Mouse (Mus musculus): Measurements from ENCODE around the gene Ikzf3.

Gene Ikzf3

DNA sequence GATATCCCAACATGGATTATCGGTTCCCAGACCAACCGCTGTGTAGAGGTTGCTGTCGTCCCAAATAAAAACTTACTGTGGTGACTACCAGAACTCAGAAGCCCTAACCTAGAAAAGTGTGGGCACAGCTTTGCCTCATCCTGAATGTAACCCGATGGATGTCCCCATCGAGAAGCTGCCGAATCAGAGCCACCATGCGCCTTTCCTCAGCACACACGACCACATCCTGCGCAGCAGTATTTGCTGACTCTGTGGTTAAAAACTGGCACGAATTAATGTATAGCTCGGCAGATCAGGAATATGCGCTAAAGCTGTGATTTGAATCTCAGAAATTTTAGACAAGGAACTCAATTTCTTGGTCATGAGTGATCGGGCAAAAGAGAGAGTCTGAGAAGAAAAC, 33.0 kb downstream of the Ikzf3 start:
- no peak for DNase-seq (ENCODE audit: low read depth, low spot score)

DNA sequence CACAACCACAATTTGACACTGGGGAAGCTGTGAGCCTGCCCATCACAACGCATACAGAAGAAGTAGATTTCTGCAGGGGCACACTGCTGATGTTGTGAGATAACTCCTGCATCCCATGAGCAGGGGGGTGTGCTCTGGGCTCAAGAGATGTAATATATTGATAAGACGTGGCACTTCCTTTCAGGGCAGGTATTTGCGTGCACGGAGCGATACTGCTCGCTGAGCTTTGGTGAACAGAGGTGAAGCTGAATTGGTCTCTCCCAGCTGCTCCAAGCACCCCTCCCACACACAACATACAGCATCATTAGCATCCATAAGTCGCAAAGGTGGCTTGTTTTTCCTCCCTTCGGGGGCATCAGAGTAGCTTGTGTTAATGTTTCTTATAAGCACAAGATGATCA, 35.7 kb downstream of the Ikzf3 start:
- no peak for DNase-seq (ENCODE audit: low read depth, low spot score)

DNA sequence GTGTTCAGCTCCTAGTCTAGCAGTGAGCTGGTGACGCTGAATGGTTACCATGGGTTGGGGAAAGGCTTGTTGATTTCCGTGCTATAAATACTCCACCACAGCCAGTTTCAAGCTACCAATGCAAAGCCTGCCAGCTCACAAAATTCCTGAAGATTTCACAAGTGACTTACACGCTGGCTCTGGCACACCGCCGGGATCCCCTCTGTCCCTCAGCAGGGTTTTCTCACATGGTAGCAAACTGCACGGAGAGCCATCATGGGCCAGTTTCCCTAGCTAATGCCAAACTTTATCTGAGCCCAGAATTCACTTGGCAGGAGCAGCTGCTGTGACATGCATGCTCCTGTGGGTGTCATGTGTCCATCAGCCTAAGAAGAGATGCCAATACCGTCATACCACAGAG, 36.4 kb downstream of the Ikzf3 start:
- DNase-seq (ENCODE audit: low read depth, low spot score), result no peak

DNA sequence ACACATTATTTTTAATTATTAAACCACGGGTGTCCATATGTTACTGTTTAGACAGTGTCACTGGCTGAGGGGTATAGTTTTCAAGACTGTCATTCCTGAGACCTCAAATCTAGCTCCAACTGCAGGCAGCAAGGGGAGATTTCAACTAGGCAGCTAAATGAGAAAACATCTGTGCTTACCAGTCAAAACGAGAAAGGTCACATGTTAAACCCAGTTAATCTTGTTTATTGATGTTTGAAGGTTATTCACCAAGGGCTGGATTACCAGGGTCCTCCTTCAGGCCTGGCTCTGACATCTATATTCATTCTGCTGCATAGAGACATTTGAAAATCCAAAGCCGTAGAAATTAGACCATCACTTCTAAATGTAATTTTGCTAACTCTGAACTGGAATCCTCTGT, 40.9 kb downstream of the Ikzf3 start:
- DNase-seq (ENCODE audit: low read depth, low spot score), result no peak

DNA sequence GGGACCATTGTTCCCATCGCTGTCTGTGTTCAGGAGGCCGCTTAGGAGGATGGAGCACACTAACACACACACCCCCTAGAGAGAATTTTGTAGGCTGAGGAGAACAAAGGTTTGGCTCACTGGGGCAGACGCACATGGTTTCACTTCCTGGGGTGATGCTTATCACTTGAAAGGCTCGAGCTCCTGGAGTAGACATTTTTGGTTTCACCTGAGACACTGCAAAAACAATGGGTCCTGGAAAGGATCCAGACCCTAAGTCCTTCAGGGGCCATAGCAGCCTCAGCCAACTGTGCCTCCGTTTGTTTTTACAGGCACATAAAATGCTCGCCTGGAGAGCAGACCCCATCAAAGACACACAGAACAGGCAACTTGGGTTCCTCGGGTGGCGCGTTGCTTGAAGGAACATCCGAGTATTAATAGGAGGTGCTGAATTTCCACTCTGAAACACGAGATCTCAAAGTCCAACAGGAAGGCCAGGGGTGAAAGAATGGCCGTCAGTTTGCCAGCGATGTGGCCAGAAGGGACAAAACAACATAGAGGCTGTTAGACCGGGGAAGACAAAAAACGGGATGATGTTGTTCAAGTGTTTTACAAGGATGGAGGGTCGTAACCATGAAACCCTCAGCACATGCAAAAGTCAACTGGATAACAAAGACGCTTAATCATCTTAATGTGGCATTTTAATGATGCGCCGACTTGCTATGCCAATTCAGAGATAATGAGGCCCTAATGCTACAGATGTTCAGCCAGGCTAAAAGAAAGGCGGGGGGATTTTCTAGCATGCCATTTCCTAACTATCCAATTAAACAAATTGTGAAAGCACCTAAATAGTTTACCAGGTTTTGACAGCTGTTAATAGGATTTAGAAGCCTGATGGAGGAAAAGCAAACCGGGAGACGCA, 48.2 kb downstream of the Ikzf3 start:
- DNase-seq (ENCODE audit: low read depth, low spot score), result no peak

DNA sequence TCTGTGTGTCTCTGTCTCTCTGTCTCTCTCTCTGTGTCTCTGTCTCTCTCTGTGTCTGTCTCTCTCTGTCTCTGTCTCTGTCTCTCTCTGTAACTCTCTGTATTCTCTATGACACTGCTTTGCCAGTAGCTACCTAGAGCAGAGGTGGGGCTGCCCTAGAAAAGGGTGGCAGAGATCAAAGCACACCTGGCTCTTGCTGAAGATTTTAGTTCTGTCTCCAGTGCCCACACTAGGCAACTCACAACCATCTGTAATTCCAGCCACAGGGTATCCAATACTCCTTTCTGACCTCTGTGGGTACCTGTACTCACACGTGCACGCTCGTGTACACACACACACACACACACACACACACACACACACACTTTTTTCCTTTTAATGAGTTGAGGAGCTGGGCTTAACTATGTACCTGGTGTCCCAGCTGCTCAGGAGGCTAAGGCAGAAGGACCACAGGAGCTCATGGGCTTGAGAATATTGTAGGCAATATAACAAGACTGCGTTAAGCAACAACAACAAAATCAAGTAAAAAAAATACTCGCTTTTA, 50.6 kb downstream of the Ikzf3 start:
- DNase-seq (ENCODE audit: low read depth, low spot score), result no peak

DNA sequence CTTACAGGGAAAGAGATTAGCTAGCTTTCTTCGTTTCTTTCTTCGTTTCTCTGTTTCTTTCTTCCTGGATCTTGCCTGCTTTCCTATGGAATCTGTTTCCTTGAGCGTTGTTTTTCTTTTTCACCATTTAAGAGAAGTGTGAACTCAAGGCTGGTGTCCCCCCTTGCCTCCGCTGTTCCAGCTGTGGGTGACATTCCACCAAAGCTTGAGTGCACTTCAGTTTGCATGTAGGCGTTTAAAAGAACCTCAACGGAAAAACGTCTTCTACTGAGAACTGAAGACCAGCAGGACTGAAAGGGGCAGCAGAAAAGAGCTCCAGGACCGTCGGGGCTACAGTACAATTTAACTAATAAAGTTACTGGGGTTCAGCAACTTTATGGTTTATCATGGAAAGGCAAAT, 52.4 kb downstream of the Ikzf3 start:
- no peak for DNase-seq (ENCODE audit: low read depth, low spot score)

DNA sequence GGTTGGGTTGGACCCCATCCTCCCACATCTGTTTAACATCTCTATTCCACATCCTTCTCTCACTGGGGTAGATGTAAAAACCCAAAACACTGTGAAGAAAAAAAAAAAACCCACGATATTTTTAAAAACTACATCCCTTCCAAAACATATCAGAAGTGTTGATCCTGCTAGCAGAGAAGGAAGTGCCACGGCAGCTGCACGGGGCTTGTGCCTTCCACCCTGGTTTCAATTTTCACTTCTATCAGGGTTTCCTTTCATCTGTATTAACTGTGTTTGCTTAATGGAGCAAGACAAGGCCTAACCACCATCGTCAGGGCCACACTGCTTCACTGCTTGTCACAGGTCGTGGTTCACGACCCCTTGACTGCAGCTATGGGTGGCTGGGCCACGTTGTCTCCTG, 52.9 kb downstream of the Ikzf3 start:
- DNase-seq (ENCODE audit: low read depth, low spot score), result no peak

DNA sequence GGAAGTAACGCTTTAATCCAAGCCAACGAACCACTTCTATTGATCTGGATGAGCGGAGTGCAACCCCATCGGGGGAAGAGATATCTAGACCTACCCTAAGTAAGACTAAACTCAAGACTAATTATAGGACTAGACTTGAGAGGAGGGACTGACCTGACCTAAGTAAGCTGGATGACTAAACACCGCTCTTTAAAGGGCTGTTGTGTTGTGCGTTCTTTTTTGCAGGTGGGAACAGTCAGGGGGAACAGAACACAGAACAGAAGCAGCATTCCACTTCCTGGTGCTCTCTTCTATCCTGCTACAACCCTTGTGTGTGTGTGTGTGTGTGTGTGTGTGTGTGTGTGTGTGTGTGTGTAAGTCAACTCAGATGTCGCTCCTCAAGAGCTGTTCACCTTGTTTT, 54.3 kb downstream of the Ikzf3 start:
- no peak for DNase-seq (ENCODE audit: low read depth, low spot score)

DNA sequence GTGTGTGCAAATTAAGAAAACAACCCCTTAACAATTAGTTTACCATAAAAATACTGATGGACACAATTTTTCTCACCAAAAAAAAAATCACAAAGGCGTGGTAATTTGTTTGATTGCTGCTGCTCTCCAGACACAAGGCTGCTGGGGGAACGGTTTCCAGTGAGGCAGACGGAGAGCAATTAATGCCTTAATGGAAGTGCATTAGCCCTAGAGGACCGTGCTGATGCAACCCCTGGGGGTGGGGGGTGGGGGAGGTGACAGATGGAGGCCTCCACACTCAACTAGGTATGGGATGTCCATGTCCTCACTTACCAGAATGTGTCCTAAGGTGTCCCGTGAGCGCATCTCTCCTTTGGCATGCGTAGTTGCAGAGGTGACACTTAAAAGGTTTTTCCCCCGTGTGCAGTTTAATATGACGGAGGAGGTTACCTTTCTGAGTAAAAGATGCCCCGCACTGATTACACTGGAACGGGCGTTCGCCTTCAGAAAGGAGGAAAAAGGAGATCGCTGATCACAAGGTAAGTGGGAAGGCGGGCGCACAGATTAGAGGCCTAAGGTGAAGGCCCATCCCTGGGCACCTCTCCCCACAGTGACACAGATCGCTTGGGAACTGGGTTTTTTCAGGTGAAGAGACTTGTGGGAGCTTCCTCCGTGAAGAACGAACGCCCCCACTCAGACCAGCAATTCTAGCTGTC, 57.1 kb downstream of the Ikzf3 start:
- no peak for DNase-seq (ENCODE audit: low read depth, low spot score)

DNA sequence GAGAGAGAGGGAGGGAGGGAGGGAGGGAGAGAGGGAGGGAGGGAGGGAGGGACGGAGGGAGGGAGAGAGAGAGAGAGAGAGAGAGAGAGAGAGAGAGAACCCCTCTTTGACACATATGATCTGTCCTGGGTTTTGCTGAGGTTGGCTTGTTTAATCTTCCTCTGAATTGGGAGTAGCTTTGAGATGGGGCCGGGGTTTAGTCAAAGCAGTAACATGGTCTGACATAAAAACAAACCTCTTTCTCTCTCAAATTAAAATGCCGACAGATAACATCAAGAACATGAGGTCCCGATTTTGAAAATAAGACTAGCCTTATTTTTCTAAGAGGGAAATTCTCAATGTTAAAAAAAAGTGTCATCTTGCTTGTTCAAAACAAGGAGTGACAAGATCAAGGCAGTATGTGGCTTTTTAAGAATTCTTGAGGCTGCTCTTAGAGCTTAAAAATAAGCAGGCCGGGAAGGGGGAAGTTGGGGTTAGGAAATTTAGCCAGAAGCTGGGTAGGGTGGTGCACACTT, 58.2 kb downstream of the Ikzf3 start:
- DNase-seq (ENCODE audit: low read depth, low spot score), result no peak

DNA sequence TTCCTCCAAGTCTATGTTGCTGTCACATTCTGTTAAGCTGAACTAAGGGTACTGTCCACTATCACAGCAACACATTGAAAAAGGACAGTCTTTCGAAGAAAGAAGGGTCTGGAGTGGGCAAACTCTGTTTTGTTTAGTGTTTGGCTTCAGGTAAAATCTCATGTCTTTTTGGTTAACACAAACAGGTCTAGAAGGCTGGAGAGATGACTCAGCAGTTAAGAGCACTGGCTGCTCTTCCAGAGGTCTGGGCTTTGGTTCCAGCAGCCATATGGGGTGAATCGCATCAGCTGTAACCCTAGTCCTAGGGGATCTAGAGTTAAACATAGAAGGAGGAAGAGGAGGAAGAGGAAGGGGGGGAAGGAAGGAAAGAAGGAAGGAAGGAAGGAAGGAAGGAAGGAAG, 60.1 kb downstream of the Ikzf3 start:
- no peak for DNase-seq (ENCODE audit: low read depth, low spot score)

DNA sequence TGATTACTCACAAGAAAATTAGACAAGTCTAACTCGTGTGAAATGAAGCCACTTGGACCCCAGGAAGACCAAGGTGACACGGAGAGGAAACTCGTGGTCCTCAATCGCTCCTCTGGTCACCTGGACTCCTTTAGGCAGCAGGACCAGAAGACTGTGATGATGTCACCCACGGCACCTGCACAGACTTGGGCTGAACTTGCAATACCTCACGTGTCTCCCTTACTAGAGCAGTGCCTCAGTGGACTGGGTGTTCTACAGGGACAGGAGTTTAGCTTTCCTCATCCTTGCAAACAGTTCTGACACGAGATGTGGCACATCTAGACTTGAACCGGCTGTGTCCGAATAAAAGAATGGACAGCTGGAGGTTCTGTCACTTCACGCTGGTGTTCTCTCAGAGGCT, 63.8 kb downstream of the Ikzf3 start:
- no peak for DNase-seq (ENCODE audit: low read depth, low spot score)

DNA sequence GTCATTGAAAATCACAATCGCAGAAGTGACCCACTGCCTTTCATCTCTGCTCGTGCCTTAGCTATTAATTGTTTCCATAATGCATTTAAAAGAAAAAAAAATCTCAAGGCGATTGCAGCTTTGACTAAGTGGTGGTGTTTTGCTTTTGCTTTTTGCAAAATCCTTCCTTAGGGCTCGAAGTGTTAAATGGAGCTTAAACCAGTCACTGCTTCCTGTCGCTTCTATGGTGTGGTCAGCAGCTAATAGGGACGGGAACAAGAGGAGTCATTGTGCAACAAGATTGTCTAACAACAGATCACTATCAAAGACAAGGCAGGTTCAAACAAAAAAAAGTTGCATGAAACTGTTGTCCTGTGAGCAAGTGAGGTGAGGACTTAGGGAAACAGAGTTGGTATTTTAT, 64.6 kb downstream of the Ikzf3 start:
- no peak for DNase-seq (ENCODE audit: low read depth, low spot score)

DNA sequence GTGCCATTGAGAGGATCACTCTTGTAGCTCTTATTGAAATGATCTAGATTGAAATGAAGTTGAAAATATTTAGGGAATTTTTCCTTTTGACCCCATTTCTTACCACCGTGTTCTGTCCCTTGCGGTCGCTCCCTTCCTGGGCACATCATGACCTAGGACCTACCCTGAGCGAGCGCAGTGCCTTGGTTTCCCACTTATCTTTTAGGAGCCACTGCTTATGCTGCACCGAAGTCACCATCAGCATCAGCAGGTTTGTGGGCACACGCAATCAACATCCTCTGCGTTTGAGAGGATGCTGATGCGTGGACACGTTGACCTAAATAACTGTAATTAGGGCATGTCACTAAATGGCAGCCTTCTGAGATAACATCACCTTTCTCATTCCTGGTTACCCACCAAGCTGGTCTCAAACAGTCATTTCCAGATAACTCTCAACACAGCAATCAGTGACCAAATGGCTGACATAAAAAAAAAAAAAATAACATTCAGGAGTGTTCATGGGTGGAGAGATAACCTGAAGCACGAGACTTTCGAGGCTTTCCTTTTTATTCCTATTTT, 65.8 kb downstream of the Ikzf3 start:
- DNase-seq (ENCODE audit: low read depth, low spot score), result no peak

DNA sequence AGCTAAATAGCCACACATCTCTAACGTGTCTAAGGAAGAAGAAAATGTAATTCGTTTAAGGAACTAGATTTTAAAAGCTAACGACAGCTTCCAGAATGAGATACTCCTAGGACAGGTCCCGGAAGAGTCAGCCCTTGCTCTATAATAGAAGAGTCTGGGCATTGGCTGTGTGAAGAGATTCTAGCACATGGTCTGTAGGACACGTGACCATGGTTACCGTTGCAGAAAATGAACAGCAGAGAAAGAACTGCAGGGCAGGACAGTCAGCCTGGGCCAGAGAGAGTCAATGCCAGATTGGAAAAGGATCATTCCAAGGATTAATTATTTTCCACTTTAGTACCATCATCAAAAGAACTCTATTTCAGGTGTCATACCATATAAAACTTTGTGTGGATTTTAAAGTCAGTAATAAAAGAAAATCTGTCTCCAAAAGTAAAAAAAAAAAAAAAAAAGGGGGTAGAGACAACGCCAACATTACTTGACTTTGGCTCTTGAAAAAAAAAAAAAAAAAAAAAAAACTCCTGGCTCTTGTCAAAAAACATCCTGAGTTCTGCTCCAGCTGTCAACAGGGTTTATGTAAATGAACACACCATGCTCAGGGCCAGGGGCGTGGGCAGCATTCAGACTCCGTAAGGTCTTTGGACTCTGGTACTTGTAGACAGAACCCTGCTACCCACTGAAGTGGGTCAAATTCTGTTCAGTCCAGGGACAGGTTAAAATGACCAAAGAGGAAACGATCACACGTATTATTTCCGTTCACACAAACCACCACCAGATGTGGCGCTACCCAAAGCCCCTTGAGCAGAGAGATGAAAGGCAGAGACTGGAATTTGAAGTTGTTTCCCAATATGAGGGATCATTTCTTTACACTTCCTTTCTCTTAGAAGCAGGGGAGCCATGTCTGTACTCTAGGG, 66.5 kb downstream of the Ikzf3 start:
- DNase-seq (ENCODE audit: low read depth, low spot score), result no peak

DNA sequence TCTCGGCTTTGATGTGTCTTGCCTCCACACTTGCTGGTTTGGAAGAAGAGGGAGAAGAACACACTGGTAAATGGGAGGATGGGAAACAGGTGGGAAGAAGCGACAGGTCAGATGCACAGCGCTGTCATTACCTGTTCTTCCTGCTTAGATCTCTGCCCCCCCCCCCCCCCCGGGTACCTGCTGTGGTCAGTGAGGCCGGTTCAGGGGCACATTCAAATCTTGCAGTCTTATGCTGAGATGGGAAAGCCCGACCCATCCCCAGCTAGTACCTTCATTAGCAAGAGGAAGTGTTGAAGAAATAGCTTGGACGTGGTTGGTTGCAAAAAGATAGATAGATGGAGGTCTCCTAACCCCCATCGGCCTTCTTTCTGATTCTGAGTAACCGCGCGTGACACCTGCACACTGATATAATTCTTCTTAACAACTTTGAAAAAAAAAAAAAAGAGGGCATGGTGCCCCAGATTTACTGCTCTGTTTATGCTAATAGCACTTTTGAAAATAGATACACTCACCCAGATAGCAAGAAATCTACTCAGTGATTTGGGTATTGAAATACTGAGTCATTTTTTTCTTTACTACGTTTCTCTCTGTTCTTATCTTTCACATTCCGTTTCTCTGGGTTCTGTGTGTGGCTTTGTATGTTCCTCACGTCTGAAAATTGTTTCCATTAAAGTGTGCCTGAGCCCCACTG, 68.7 kb downstream of the Ikzf3 start:
- DNase-seq (ENCODE audit: low read depth, low spot score), result no peak

DNA sequence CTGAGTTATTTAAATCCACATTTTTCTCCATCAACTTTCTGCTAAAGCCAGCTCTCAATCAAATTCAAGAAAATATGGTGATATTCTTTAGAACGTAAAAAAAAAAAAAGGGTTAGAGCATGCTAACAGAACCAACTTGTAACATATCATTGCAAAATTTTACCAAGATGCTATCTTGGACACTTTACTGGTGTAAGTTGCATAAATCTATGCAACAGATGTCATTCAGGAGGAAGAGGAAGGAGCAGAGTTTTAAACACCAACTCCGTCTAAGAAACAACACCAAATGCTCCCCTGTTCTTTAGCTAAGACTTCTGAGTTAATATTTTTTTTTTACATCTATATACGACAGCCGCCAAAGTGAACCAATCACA, 69.4 kb downstream of the Ikzf3 start:
- no peak for DNase-seq (ENCODE audit: low read depth, low spot score)

DNA sequence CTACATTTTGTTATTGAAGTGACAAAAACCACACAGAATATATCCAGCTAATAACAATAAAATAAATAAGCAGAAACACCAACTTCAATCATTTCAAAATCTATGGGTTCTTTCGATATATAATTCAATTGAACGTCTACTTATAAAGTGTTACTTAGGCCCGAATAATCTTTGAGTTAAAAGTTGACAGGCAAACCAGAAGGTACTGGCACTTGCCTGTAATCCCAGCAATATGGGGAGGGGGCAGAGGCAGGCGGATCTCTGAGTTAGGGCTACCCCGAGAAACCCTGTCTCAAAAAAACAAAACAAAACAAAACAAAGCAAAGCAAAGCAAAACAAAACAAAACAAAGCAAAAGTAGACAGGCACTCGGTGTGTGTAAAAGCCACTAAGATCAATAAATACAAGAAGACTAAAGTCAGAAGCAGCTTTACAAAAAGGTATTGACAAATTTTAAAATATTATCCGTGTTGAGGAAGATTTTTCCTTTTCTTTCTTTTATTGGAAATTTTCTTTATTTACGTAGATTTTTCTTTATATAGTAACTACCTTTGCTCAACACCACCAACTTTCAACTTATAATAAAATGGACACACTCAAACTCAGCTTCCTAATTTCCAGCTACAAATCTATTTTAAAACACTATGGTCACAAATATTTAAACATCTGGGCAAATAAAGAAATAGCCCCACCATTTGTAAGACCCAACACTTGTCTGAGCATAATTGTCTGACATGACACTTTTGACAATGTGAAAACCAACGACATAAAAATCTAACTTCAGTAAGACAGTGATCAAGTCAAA, 70.0 kb downstream of the Ikzf3 start:
- DNase-seq (ENCODE audit: low read depth, low spot score), result no peak

DNA sequence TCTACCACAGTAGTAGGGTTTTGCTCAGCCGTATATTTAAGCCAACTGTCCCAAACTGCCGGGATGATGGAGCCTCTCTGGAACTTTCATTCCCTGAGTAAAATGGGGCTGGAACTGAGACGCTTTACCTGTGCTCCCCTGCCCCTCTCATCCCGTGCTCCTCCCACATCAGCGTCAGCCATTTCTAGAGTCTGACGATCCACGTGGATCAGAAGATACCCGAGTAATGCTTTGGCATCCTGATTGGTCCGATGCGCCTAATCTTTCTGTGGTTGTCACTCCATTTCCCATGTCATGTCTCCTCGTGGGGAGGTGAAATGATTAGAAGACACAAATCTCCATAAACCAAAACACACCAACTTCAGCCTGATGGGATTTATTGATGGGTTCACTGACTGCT, 70.9 kb downstream of the Ikzf3 start:
- no peak for DNase-seq (ENCODE audit: low read depth, low spot score)

All from WW6 (cell line).